Mouse (Mus musculus): ENCODE measurements around the gene Wnt9a. TPM values are rescaled to one million over a fixed set of nuclear protein-coding genes. Genes with fewer than 3 reads are reported as not detected.

Gene Wnt9a
- total RNA-seq, 2 experiments from 2014 or later, result 1.7 to 3.5 TPM

Small RNA genes lying within 50 kb of the gene (microRNA-seq; reads per million reads assigned to microRNA genes)
- gene Gm24756, result not detected

Other genes starting within 250 kb of the Wnt9a start
- gene Obscn, start 170.5 kb upstream of the Wnt9a start, total RNA-seq (2021), result 10 to 100 TPM; 20.0 to 75.3 TPM
- gene Iba57, start 143.2 kb upstream of the Wnt9a start, total RNA-seq (2021), result 10 to 100 TPM; 19.6 to 19.8 TPM
- under 1 TPM; 0.48 to 0.88 TPM for gene Gjc2, start 123.7 kb upstream of the Wnt9a start, total RNA-seq (2021)
- gene Guk1, start 114.7 kb upstream of the Wnt9a start, total RNA-seq (2021), result 10 to 100 TPM; 63.7 to 64.9 TPM
- 10 to 100 TPM; 72.8 to 78.8 TPM for gene Mrpl55, start 104.4 kb upstream of the Wnt9a start, total RNA-seq (2021)
- gene 2310033P09Rik, start 98.6 kb upstream of the Wnt9a start, total RNA-seq (2021), result 10 to 100 TPM; 21.2 to 21.8 TPM
- gene Arf1, start 78.7 kb upstream of the Wnt9a start, total RNA-seq (2021), result 100 to 1,000 TPM; 322 to 364 TPM
- not detected for gene Wnt3a, start 16.2 kb upstream of the Wnt9a start, total RNA-seq (2021)
- gene Prss38, start 68.7 kb downstream of the Wnt9a start, total RNA-seq (2021), result not detected
- 1 to 10 TPM; 7.5 to 9.8 TPM for gene Jmjd4, start 143.1 kb downstream of the Wnt9a start, total RNA-seq (2021)
- gene Snap47, start 144.3 kb downstream of the Wnt9a start, total RNA-seq (2021), result 10 to 100 TPM; 56.4 to 56.8 TPM
- gene Zfp867, start 165.5 kb downstream of the Wnt9a start, total RNA-seq (2021), result 1 to 10 TPM; 3.9 to 6.4 TPM
- gene Zkscan17, start 219.8 kb downstream of the Wnt9a start, total RNA-seq (2021), result 10 to 100 TPM; 22.6 to 23.4 TPM
- gene Nlrp3, start 234.6 kb downstream of the Wnt9a start, total RNA-seq (2021), result under 1 TPM; 0.42 to 0.51 TPM